Mouse (Mus musculus): ENCODE data around the gene Oprd1.
A peak's percentile ranks its signal among the peaks of the same experiment; 100 is the strongest.

Oprd1 gene

GRCm38 (mm10) chr4:132133920-132134319 lies 10.4 kb downstream of the Oprd1 start:
- DNase-seq (ENCODE audit: low read depth), result no peak

DNA sequence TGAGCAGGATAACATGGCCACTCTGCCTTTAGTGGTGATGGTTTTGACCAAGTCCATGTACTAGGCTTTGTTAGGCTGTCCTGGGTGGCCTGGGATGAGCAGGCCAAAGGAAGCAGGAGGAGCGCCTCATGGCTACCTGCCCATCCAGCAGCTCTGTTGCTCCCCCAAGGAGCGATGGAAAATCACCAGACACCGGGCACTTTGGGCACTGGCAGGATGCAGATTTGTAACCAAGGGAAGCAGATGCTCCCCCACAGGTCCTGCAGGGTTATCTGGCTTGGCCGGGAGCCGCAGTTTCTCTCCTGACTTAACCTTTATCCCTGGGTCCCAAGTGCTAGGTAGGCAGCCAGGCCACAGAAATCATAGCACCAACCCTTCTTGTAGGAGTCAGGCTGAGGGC lies 10.9 kb downstream of the Oprd1 start:
- no peak for DNase-seq (ENCODE audit: low read depth)

GRCm38 (mm10) chr4:132132297-132132696 lies 12.0 kb downstream of the Oprd1 start:
- DNase-seq (ENCODE audit: low read depth), result no peak

DNA sequence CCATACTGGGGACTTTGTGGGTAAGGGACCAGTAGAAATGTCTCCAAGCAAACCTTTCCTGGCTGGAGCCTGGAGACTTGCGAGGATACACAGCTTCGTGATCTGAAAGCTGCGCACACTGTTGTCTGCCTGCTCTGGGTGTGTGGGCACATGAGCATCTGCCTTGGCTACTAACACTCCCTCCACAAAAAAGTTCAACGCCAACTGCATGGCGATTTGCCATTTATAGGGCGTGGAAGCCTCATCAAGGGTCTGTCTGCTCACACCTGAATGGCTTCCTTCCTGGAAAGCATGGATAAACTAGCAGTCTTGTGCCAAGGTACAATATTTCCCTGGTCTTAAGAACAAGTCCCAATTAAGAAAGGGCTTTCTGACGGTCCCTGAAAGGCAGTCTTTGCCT lies 12.5 kb downstream of the Oprd1 start:
- DNase-seq (ENCODE audit: low read depth), result no peak

DNA sequence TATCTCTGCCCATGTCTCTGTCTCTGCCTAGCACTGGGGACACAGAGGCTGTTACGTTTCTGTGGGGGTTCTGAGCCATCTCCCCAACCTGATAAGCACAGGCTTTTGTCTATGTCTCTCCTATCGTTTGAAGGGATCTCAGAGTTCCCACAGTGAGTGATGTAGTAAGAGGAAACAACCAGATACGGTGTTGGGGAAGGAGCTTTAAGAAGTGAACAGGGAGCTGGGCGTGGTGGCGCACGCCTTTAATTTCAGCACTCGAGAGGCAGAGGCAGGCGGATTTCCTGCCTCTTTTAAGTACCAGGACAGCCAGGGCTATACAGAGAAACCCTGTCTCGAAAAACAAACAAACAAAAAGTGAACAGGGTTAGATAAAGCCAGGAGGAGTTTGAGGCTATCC lies 13.2 kb downstream of the Oprd1 start:
- no peak for DNase-seq (ENCODE audit: low read depth)

- DNase-seq (ENCODE audit: low read depth), result no peak
Measured at GRCm38 (mm10) chr4:132130645-132131044, 13.6 kb downstream of the Oprd1 start.

DNA sequence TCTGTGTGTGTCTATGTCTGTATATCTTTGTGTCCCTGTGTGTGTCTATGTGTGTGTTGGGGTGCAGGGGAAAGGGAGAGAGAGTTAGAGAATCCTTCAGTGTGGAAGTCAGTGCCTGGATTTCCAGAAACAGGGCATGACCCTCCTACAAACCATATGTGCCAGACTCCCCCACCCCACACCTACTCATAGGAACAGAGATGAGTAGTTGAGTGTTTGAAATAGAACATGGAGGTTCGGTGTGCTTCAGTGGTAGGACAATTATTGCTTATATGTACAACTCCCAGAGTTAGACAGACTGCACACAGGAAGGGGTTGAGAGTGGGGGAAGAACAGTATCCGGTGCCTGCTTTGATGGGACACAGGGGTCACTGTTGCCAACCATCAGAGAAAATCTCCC lies 14.2 kb downstream of the Oprd1 start:
- no peak for DNase-seq (ENCODE audit: low read depth)

DNA sequence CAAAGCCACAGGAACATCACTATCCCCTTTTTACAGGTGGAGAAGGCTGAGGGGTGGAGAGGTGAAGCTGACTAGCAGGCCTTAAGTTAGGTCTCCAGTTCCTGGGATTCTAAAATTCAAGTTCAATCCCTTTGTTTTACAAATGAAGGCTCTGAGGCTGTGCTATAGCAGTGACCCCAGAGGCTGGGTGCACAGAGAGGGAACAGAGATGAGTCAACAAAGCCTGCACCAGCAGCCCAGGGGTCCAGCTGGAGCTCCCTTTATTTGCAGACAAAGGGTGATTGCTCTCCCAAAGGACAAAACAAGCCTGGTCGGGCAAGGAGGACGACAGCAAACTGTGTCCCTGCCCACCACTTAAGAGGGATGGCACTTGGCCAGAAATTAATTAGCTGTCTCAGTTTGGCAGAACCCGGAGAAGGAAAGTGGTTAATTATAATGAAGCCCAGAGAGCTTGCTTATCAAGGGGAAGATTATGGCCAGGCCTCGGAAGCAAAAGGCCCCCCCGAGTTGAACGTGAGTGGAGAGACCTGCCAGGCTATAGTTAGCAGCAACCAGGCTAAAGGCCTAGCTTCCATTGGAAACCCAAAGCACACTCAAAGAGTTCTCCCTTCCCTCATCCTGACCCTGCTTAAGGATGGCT lies 15.2 kb downstream of the Oprd1 start:
- DNase-seq (ENCODE audit: low read depth), result no peak

DNA sequence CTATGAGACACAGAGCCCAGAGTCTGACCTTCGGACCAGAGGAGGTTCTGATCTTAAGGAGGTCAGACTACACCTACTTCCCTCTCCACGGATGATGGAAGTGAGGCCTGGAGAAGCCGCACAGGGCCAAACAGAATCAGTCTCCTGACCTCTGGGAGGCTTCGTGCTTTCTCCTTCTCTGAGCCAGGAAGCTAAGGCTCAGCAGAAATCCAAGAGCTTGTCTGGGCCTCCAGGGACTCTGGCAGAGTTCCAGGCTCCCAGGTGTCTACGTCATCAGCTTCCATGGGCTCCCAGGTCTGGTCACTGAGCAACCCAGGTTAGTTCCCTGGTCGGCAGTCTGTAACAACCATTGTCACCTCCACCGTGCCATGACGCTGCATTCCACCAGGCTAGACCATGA lies 17.2 kb downstream of the Oprd1 start:
- no peak for DNase-seq (ENCODE audit: low read depth)

DNA sequence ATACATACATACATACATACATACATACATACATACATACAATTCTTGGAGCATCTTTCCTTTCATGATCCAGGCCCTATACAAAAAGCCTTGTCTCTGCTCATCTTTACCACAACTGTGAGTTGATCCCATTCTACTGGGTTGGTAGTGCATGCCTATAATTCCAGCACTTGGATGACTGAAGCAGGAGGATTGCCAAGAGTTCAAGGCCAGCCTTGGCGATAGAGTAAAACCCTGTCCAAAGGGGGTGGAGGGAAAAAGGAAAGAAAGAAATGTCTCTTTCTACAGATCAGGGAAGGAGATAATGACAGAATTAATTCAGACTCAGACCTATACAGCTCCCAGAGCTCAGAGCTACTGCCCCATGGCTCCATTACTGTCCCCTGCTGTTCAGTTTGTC lies 21.1 kb downstream of the Oprd1 start:
- DNase-seq (ENCODE audit: low read depth), result no peak

- no peak for DNase-seq (ENCODE audit: low read depth)
Measured at GRCm38 (mm10) chr4:132121674-132122073, 22.6 kb downstream of the Oprd1 start.

GRCm38 (mm10) chr4:132119566-132119965 lies 24.7 kb downstream of the Oprd1 start:
- DNase-seq (ENCODE audit: low read depth), result no peak

DNA sequence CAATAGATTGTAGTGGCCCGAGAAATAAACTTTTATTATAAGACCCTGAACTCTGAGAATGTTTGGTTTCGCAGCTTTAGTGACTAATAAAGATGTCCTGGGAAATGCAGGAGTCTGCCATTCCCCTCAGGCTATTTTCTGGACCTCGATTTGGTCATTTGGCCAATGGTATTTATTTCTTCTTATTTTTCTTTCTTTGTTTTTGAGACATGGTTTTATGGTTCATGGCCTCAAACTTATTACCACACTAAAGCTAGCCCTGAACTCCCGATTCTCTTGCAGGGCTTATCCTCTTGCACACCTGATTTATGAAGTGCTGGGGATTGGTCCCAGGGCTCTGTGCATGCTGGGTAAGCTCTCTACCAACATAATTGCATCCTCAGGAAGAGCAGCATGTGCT lies 28.0 kb downstream of the Oprd1 start:
- peak; percentile 9 for DNase-seq (ENCODE audit: low read depth)

DNA sequence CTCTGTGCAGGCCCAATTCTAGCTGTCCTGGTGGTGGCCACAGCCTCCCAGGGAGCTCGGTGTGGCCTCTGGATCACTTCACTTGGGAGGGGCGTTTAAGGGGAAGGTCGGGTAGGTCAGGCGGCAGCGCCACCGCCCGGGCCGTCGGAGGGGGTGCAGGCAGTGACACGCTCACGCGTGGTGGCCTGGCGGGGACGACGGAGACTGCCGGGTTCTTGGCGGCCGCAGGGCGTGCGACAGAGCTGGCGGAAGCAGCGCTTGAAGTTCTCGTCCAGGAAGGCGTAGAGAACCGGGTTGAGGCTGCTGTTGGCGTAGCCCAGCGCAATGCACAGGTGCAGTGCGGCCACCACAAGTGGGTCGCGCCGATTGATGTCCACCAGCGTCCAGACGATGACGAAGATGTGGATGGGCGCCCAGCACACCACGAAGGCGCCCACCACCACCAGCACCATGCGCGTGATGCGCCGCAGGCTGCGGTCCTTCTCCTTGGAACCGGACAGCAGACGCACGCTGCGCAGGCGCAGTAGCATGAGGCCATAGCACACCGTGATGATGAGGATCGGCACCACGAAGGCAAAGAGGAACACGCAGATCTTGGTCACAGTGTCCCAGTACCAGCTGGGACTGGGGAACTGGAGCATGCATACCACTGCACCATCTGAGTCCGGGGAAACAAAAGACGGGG lies 30.7 kb downstream of the Oprd1 start:
- DNase-seq (ENCODE audit: low read depth), result no peak

DNA sequence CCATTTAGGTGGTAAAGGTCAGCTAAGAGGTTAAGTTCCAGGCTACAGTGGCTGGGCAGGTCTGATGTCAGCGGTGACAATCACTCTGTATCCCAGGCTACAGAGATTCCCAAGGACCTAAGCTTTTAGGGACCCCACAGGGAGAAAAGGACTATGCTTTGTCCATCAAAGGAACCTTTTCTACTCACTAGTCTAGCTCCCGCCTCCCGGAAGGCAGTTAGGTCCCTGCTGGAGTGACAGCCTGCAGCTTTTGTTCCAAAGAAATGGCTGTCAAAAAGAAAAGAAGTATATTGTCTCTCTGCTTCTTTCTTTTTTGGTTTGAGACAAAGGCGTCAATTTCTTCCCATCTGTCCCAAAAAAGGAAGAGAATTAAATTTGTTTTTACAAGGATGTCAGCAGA lies 33.1 kb downstream of the Oprd1 start:
- DNase-seq (ENCODE audit: low read depth), result no peak

GRCm38 (mm10) chr4:132108221-132108620 lies 36.1 kb downstream of the Oprd1 start:
- DNase-seq (ENCODE audit: low read depth), result no peak

DNA sequence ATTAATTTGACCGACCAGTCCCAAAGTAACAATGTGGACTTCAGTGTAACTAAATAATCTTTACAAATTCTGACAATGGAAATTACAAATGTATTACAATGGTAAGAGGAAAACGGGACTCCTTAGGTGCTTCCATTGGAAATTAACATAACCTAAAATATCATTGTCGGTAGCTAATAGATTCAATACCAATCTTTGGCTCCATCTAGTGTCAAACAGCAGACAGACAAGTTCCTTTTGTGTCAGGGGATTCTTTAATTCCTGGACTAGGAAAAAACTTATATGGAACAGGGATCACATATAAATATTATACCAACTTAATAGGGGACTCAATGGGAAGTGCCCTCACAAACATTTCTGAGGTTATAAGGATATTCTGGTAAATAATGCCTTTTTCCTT lies 43.1 kb downstream of the Oprd1 start:
- DNase-seq (ENCODE audit: low read depth), result peak; percentile 28

- no peak for DNase-seq (ENCODE audit: low read depth)
Measured at GRCm38 (mm10) chr4:132099548-132099947, 44.7 kb downstream of the Oprd1 start.

- DNase-seq (ENCODE audit: low read depth), result no peak
Measured at GRCm38 (mm10) chr4:132095043-132095442, 49.2 kb downstream of the Oprd1 start.

DNA sequence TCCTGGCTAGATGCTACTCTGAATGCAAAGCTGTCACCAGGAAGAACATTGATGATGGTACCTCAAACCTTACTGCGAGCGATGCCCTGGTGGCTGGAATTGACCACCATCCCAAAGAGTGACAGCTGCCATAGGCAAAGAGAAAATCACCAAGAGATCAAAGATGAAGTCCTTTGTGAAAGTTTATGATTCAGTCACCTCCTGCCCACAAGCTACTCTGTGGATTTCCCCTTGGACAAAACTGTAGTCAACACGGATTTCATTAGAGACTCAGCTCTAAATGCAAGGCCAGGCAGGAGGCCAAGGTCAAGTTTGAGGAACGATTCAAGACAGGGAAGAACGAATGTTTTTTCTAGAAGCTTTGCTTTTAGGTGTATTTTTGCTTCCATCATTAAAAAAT lies 50.4 kb downstream of the Oprd1 start:
- DNase-seq (ENCODE audit: low read depth), result no peak

GRCm38 (mm10) chr4:132093136-132093535 lies 51.1 kb downstream of the Oprd1 start:
- DNase-seq (ENCODE audit: low read depth), result no peak

DNA sequence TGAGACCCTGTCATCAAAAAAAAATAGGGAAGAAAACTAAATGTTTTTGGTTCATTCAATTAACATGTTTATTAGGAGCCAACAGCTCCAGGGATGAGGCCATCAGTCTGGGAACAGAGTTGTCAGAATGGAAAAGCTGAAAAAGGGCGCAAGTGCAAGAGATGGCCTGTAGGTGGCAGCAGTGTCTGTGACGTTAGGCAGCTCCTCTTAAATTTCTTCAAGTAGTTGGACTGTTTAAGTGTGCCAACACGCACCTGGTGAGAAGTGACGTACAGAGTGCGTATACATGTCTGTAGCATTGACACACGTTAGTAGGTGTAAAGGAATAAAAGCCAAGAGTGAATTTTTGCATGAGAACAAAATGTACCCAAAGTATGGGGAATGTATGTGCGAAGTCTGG lies 55.4 kb downstream of the Oprd1 start:
- DNase-seq (ENCODE audit: low read depth), result peak; percentile 81

DNA sequence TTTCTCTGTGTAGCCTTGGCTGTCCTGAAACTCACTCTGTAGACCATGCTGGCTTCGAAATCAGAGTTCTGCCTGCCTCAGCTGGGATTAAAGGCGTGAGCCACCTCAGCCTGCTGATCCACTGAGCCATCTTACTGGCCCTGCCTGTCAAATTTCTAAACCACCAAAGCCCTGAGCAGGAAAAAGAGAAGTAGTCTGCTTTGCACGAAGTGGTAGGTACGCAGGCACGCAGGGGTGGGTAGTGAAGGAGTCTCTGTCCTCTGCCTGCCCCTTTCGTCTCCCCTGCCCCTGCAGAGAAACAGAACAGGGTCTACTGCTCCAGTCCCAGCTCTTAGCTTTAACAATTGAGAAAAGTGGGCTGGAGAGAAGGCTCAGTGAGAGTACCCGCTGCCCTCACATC lies 59.2 kb downstream of the Oprd1 start:
- DNase-seq (ENCODE audit: low read depth), result no peak

GRCm38 (mm10) chr4:132080492-132080983 lies 63.7 kb downstream of the Oprd1 start:
- no peak for DNase-seq (ENCODE audit: low read depth)
